Mouse (Mus musculus) brain, embryonic 14.5 days (tissue): ENCODE measurements around the gene Ptprz1. TPM values are rescaled to one million over a fixed set of nuclear protein-coding genes. Genes with fewer than 3 reads are reported as not detected.

ENCODE experiments used
- DNase-seq: peaks from one replicate; pipeline ENCODE4 v3.0.0-alpha.2; 2011; ENCODE audit warnings: low read depth
- CTCF ChIP-seq: fragments of 200-500 bp; IDR thresholded peaks from 2 replicates; pipeline ENCODE4 v1.5.1; 2012; ENCODE audit warnings: inconsistent platforms, mild to moderate bottlenecking, moderate library complexity, borderline replicate concordance; ENCODE audit not compliant: insufficient read depth, insufficient read length; ENCODE audit errors: extremely low read depth
- POLR2A ChIP-seq: fragments of 200-500 bp; IDR thresholded peaks from 2 replicates; pipeline ENCODE4 v1.6.1; 2012; ENCODE audit warnings: mild to moderate bottlenecking, inconsistent platforms, borderline replicate concordance; ENCODE audit not compliant: poor library complexity, insufficient read depth, insufficient read length, severe bottlenecking; ENCODE audit errors: extremely low read depth
- polyA plus RNA-seq: library from polyadenylated mRNA; depleted of rRNA; stranded (reverse); fragments of >200 nt; gene quantifications from 2 replicates; pipeline ENCODE4 v1.2.3, GENCODE M21; 2012

Ptprz1 gene
- polyA plus RNA-seq, 1 experiment: 110 TPM

DNA sequence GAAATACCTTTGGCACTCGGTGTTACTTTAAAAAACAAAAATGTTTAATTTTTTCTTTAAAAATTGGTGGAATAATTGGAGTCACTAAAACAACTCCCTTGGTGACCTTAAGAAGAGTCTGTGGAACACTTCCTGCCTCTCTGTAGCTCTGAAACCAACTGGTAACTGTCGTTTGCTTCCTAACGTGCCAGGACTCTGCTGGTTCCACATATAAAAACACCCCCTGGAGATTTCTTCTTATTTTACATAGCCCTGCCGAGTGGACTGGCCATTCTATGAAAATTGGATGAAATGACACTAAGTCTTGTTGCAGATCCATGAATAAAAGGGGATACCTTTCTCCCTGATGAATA lies 34.6 kb downstream of the Ptprz1 start:
- TF ChIP-seq CTCF (no peak), POLR2A (no peak)
- no peak for DNase-seq

DNA sequence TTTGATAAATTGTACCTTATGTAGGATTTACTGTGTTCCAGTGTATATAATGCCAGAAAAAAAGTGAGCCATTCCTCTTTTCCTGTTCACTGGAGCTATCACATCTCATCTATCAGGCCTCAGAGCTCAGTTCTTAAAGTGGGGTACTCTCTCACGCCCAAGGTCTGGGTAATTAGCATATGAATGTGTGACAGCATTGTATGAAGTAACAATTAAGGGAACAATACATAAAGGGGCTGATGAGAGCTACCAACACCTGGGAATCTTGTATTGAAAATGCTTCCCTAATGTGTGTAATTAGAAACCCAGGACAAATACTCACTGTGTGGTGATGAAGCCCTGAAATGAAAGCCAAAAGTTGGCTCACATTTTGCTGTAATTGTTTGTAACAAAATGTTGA lies 47.6 kb downstream of the Ptprz1 start:
- no peak for TF ChIP-seq CTCF
- TF ChIP-seq POLR2A: no peak
- DNase-seq: peak; percentile 81

DNA sequence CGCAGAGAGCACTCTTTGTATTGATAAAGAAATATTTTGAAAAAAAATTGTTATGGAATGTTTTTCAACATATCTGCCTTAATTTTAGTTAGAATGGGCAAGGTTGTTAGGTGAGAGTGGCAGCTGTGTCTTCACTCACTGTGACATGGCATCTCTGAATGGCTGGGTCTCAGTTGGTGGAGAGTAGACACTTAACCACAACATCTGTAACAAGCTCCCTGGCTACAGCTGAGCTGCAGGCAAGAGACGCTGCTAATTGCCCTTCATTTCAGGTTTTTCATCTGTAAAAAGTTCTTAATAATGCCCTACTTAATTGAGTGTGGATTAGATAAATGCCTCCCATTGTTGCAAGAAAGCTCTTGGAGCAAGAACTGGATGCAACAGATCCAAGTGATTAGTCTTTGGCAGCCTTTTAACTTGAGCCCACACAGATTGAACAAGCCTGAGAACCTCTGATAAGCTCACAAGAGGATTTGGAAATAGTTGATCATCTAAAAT lies 57.5 kb downstream of the Ptprz1 start:
- DNase-seq: peak; percentile 57
- TF ChIP-seq POLR2A (no peak), CTCF (no peak)

DNA sequence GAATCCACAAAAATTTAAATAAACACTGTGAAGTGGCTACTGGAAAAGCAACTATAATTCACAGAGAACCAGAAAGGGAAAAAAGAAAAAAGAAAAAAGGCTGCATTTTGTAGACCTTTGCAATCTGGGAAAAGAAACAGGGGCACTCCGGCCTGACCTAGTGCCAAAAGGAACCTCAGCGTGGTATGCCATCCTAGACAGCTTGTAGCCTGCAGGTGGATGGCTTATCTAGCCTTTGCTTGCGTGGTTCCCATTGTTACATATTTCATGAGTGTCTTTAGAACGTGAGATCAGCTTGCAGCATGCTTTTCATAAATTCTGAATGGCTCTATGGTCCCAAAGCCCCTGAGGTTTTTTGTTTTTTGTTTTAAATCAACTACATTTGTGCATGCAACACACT lies 61.8 kb downstream of the Ptprz1 start:
- TF ChIP-seq CTCF (no peak), POLR2A (no peak)

DNA sequence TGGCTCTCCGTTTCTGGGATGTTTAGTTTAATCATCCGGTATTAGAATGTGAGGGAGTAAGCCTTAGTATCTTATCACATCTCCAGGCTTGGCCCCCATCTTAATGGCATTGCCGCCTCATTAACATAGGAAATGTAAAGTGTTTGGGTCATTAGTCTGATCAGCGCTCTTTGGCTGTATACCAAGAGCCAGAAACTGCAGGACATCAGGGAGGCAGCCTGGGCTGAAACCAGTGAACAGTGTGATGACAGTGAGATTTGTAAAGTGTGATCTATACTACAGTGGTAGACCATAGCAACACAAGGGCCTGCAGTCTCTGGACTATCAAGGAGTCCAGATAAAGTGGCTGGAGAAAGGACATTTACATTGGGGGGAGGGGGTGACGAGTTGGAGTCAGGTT lies 62.2 kb downstream of the Ptprz1 start:
- no peak for TF ChIP-seq CTCF
- TF ChIP-seq POLR2A: no peak
- DNase-seq: peak; percentile 75

More for the DNA sequence above, 61.8 kb downstream of the Ptprz1 start:
- no peak for DNase-seq

DNA sequence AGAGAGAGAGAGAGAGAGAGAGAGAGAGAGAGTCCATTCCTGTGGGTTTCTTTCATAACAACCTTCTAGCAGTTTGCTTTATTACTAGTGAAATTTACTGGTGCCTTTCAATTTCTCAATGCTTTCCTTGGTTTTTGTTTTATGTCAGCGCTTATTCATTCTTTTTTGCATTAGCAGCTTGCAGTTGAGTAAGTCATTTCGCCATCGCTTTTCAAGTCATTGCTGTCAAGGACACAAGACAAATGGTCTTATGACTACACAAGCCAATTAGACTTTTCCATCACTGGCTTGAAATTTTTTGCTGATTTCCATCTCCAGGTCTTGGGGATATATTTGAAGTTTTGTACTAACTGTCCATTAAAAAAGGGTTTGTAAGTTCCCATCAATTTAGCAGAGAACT lies 68.9 kb downstream of the Ptprz1 start:
- DNase-seq: no peak
- TF ChIP-seq CTCF (no peak), POLR2A (no peak)

DNA sequence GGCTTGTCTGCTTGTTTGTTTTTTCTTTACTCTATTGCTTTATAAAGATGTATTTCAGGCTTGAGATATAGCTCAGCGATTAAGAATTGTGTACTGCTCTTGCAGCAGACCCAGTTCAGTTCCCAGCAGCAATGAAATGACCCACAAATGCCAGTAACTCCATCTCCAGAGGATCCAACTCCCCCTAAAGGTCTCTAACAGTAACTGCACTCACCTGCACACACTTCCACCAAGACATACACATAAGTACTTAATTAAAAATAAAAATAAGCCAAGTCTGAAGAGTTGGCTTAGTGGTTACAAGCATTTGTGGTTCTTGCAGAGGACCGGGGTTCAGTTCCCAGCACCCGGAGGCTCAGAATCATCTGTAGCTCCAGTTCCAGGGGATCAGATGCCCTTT lies 88.1 kb downstream of the Ptprz1 start:
- no peak for TF ChIP-seq CTCF
- no peak for TF ChIP-seq POLR2A
- no peak for DNase-seq

DNA sequence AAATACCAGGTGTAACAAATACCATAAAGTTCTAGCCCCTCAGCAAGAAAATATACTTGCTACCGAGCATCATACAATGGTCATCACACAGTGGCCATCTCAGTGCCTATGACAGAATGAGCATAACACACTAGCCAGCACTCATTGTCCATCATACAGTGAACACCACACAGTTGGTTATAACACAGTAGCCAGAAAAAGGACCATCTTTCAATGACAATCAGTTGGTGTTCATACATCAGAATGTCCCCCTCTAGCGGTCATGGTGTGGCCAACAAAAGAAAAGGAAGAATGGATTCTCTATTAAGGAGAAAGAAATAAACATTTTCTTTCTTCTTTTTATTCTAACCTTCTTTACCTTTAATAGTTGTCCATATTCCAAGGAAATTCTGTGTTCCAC lies 92.8 kb downstream of the Ptprz1 start:
- peak; percentile 77 for DNase-seq
- no peak for TF ChIP-seq POLR2A
- TF ChIP-seq CTCF: peak; percentile 40; the same call in 1 of the 2 replicates

DNA sequence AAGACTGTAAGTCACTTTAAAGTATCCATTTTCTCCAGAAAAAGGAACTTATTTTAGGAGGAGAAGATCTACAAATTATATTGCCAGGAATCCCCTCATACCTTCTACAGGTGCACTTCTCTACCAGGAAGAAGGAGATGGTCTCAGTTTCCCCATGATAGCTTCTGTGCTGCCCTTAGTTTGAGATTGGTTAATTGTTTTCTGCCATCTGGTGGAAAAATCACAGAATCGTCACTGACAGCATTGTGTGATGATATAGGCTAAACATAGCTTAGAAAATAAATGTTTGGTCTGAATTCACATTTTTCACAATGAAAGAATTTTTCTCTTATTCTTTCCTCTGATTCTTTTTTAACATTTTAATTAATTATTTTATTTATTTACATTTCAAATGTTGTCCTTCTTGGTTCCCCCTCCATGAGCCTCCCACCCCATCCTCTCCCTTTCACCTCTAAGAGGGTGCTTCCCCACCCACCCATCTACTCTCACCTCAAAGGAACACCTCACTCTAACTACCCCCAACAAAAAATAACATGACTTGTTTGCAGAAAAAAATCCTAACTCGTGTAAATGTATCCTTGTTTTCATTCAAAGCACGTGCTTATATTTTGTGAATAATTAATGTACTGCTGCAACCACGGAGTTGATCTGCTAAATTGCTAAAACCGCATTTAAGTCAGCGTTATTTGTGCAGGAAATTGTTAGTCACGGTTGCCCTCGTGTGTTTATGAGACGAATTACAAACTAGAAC lies 108.6 kb downstream of the Ptprz1 start:
- TF ChIP-seq POLR2A: no peak
- TF ChIP-seq CTCF: peak; percentile 21; the same call in 1 of the 2 replicates
- peak; percentile 92 for DNase-seq

DNA sequence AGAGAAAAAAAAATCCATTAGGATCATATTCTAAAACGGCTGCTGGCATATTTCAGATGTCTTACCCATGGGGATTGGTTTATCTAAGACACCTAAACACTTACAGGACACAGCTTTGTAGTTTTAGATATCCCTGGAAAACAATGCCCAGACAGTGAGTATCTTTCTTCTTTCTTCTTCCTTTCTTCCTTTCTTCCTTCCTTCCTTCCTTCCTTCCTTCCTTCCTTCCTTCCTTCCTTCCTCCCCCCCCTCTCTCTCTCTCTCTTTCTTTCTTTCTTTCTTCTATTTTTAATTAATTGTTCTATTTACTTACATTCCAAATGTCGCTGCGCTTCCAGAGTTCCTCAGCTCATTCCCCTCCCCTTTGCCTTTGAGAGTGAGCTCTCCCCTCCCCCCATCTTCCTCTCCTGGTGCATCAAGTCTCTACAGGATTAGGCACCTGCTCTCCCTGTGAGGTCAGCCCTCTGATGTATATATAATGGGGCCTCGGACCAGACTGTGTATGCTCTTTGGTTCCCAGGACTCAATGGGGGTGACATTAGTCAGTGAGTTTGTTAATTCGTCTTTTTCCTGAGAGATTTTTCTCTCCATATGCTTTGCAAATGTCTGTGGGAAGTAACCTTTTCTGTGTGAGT lies 109.3 kb downstream of the Ptprz1 start:
- DNase-seq: peak; percentile 63
- TF ChIP-seq CTCF (no peak), POLR2A (no peak)

DNA sequence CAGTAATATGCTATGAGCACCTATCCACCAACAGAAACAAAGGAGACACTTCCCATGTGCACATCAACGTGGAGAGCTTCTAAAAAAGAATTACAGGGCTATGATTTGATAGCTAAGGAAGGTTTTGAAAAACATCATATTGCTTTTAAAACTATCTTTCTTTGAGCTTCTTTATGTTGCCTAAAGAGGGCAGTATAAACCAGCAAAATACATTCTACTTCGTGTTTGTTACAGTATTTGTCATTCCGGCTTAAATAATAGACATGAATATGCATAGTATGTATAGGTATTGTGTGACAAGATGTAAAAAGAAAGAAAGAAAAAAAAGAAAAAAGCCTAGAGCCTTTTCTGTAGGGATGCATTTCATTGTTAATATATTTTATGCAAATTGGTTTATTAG lies 127.8 kb downstream of the Ptprz1 start:
- peak; percentile 51 for DNase-seq
- no peak for TF ChIP-seq POLR2A
- no peak for TF ChIP-seq CTCF
